Mouse (Mus musculus): Measurements from ENCODE around the gene Lrrfip1.

Lrrfip1 gene

DNA sequence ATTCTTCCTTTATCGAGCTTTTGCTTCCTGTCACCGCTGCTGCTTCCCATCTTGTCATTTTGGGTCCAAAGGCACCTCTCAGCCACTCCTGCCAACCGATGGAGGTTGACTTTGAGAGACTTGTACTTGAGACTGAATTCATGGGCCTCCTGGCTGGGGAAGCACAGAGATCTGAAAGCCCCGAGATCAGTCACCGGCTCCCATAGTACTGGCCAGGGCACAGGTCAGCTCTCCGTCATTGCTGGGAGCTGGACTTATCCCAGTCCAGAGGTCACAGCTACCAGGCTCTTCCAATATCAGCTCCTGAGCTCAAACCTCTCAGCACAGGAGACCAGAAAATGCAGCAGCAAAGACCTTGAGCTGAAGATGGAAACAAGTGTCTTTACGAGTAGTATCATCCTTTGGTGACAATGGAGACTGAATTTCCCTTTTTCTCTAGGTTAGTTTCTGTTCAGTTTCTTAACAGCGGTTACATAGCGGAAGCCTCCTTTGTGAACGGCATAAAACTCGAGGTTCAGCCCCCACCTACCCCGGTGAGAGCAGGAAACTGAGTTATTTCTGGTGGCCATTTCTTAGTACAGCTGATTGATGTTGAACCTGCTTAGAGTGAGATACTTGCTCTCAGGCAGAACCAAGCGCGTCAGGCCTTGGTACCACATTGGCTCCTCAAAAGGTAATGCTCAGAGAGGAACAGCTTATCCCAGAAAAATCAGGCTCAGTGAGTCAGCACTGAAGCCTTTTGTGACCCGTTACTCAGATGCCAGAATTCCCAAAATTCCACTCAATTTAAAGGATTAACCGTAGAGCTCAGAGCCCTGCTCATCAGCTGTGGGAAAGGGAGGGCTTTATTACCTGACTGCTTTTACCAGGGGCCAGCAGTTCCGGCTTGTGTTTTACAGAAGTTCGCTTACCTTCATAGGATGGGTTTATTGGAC lies 59.0 kb downstream of the Lrrfip1 start:
- DNase-seq (ENCODE audit: low spot score): no peak

GRCm38 (mm10) chr1:91058251-91058650 lies 59.7 kb downstream of the Lrrfip1 start:
- DNase-seq (ENCODE audit: low spot score): no peak

DNA sequence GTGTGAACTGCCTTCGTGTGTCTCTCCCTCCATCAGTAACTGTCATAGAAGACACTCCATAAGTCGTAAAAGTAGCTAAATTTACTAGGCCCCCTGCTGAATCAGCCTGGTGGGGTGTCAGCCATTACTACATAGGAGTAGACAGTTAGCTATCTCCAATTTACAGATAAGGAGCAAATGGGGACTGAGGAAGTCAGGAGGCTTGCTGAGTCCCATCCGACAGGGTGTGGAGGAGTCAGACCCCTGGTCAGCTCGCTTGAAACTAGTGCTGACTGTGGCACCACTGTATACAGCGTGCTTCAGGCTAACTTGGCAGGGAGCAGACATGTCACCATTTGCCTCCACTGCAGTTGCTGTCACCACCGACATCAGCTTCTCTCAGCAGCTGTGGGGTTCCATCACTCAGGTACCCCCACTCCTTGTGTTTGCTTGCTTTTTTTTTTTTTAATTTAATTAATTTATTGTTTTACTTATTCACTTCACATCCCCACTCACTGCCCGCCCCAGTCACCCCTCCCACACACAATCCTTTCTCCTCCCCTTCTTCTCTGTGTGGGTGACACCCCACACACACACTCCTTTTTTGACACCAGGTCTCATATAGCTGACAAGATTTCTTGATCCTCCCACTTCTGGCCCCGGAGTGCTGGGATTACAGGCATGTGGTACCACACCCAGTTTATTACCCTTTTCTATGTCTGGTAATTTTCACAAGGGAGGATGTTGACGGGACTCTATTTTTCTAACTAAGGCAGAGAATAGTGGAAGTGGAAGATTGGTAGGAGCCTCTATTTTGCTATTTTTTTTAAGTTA lies 61.5 kb downstream of the Lrrfip1 start:
- no peak for DNase-seq (ENCODE audit: low spot score)

DNA sequence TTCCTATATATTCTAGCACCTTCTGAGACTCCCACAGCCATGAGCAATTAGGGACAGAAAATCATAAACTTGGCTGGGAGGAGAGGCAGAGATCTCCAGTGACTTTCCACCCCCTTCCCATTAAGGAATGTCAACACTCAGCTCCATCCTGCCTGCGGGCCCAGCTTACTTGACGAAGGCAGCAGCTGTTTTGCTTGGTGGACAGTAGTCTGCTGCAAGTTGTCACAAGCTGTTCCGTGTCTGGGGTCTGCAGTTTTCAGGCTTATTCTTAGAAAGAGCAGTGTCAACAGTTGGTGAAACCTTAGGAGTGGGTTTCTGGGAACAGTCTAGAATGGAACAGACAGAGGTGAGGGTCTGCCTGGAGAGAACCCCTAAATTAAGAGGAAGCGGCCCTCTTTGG lies 62.6 kb downstream of the Lrrfip1 start:
- DNase-seq (ENCODE audit: low spot score): no peak

- DNase-seq (ENCODE audit: low spot score): no peak
Measured at GRCm38 (mm10) chr1:91062363-91062762, 63.8 kb downstream of the Lrrfip1 start.

- no peak for DNase-seq (ENCODE audit: low spot score)
Measured at GRCm38 (mm10) chr1:91064053-91064452, 65.5 kb downstream of the Lrrfip1 start.

DNA sequence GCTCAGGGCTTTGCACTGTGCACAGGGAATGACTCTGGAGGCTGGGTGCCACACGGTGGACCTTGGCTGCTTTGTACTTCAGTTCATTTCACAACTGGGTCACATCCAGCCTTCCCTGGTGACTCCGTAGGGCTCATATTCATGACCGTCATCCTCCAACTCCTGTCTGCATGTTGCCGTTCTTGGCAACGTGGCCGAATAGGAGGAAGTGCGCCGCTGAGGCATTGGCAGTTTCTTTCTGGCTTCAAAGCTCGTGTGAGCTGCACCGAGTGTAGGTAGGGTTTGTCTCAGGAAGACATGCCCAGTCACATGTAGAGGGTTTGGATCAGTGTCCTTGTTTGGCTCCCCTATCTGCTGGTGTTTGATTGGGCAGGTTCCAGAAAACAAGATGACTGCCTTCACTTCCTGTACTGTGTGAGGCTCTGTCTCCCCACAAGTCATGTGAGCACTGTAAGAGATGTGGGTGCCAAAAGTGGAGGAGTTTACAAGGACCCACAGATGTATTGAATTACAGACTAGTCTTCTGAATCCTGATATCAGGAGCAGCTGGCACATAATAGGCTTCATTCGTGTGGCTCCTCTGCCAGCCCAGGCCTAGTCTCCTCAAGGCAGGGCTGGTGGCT lies 66.5 kb downstream of the Lrrfip1 start:
- DNase-seq (ENCODE audit: low spot score): no peak

DNA sequence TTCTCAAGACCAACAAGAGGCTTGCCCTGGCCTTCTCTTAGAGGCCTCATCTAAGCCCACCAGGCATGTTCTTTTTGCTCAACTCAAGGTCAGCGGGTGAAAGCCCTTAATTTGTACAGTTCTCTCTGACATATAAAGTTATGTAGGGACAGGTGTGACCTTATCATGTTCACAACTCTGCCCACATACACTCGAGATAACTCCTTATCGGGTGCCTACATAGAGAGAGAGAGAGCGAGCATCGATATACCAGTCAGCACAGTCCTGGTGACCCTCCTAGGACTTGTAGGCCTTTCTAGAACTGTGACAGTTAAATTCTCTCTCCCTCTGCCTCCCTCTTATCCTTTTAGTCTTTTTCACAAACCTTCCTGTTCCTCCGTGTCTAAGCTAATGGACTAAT lies 67.5 kb downstream of the Lrrfip1 start:
- no peak for DNase-seq (ENCODE audit: low spot score)

GRCm38 (mm10) chr1:91066599-91066998 lies 68.1 kb downstream of the Lrrfip1 start:
- no peak for DNase-seq (ENCODE audit: low spot score)

- no peak for DNase-seq (ENCODE audit: low spot score)
Measured at GRCm38 (mm10) chr1:91067716-91068115, 69.2 kb downstream of the Lrrfip1 start.

- no peak for DNase-seq (ENCODE audit: low spot score)
Measured at GRCm38 (mm10) chr1:91069575-91069974, 71.0 kb downstream of the Lrrfip1 start.

GRCm38 (mm10) chr1:91070547-91070946 lies 72.0 kb downstream of the Lrrfip1 start:
- DNase-seq (ENCODE audit: low spot score): no peak

- DNase-seq (ENCODE audit: low spot score): no peak
Measured at GRCm38 (mm10) chr1:91071671-91072290, 73.2 kb downstream of the Lrrfip1 start.

GRCm38 (mm10) chr1:91076946-91077345 lies 78.4 kb downstream of the Lrrfip1 start:
- no peak for DNase-seq (ENCODE audit: low spot score)

DNA sequence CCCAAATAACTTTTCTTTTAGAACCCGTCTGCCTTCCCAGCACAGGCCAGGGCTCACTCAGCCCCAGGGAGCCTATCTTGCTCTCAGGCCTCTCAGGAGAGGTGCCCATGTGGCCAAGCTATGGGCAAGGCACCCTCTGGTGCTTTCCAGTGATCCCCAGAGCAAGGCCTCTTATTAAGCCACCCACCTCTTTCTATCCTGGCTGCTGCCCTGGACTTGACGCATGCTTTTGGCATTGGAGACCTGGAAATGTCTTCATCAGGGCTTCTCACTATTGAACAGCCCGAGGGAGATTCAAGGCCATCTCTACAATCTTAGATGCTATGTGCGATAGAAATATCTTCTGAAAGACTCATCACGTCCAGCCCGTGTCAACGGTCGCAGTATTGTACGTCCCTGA lies 78.9 kb downstream of the Lrrfip1 start:
- DNase-seq (ENCODE audit: low spot score): no peak

GRCm38 (mm10) chr1:91077980-91078379 lies 79.4 kb downstream of the Lrrfip1 start:
- DNase-seq (ENCODE audit: low spot score): no peak

DNA sequence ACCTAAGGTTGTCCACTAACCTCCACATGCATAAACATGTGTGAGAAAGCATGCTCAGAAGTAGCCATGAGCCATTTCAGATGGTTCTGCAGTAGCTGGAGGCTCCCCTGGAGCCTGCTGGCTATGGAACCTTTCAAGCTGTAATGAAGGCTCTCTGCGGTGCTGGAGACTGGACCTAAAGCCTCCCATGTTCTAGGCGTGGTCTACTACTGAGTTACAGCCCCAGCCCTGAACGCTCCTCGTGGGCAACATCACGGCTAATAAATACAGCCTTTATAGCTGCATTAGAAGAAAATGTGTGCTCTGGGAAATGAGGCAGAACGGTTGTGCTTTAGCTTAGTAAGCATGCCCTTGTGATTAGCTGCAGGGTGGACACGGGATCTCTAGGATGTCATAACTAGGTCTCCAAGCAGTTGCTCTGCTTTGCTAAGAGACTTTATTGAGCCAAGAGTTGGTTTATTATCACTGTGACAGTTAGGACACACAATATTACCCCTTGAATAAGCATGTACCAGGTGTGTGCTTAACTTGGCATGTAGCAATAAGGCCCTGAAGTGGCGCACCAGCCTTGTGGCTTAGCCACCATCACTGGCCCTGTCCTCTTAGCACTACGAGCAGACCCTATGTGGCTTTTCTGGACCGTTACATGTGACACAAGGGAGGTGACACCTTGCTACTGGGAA lies 81.3 kb downstream of the Lrrfip1 start:
- DNase-seq (ENCODE audit: low spot score): no peak

DNA sequence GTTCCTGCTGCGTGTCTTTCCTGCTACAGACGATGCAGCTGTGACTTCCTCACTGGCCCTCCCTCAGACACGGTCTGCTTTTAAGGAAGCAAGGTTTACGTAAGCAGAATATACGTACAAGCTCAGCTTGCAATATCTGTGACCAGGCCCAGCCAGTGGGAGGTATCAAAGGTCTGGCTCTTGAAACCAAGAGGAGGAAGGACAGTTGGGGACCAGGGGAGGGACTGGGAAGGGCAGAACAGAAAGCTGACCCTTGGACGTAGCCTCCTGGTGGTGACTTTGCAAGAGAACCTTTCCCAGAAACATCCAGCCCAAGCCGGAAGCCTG lies 81.8 kb downstream of the Lrrfip1 start:
- DNase-seq (ENCODE audit: low spot score): no peak

GRCm38 (mm10) chr1:91084374-91084773 lies 85.8 kb downstream of the Lrrfip1 start:
- DNase-seq (ENCODE audit: low spot score): no peak

DNA sequence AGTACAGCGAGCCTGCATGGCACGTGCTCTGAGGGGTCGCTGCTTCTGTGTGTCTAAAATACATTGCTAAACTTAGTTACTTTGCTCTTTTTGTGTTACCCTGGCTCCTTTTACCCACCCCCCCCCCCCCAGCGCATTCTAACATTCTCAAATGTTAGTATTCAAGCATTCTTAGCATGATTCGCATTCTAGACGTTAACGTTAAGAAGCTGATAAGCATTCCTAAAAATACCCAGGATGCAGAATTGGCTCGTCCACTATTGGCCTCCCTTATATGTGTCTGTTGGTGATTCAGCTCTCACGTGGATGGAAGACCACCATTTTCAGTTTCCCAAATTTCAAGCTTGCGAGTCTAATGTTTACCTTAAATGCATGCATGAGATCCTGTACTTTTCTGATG lies 86.5 kb downstream of the Lrrfip1 start:
- no peak for DNase-seq (ENCODE audit: low spot score)

GRCm38 (mm10) chr1:91085686-91086085 lies 87.1 kb downstream of the Lrrfip1 start:
- no peak for DNase-seq (ENCODE audit: low spot score)

GRCm38 (mm10) chr1:91086325-91086724 lies 87.8 kb downstream of the Lrrfip1 start:
- DNase-seq (ENCODE audit: low spot score): no peak
